Mouse (Mus musculus) spleen, adult 2 months (tissue): ENCODE measurements around the gene Sos2. TPM values are rescaled to one million over a fixed set of nuclear protein-coding genes. Genes with fewer than 3 reads are reported as not detected.

ENCODE experiments used
- DNase-seq, 2 experiments: peaks; one replicate each; pipeline versions ENCODE4 v3.0.0 to v3.0.0-alpha.2; 2012 to 2021; ENCODE audit warnings: low spot score in 2 of 2, low read depth in 1 of 2
- H3K27ac ChIP-seq: fragments of 200-500 bp; 2 replicates; pipeline ENCODE4 v1.5.1; 2012; ENCODE audit warnings: low read length, inconsistent platforms; ENCODE audit not compliant: insufficient read depth
- H3K27me3 ChIP-seq: fragments of 200-500 bp; 2 replicates; pipeline ENCODE4 v1.6.1; 2012; ENCODE audit warnings: mild to moderate bottlenecking, moderate library complexity, low read length, inconsistent platforms; ENCODE audit not compliant: control insufficient read depth, insufficient read depth
- H3K36me3 ChIP-seq: fragments of 200-500 bp; 2 replicates; pipeline ENCODE4 v1.6.1; 2012; ENCODE audit warnings: mild to moderate bottlenecking, low read length, inconsistent platforms; ENCODE audit not compliant: control insufficient read depth, insufficient read depth
- H3K4me1 ChIP-seq: fragments of 200-500 bp; 2 replicates; pipeline ENCODE4 v1.6.1; 2011; ENCODE audit warnings: inconsistent platforms; ENCODE audit not compliant: control insufficient read depth, insufficient read depth, insufficient read length
- H3K4me3 ChIP-seq: fragments of 200-500 bp; 2 replicates; pipeline ENCODE4 v1.5.1; 2011; ENCODE audit warnings: mild to moderate bottlenecking, inconsistent platforms; ENCODE audit not compliant: insufficient read depth, insufficient read length; ENCODE audit errors: extremely low read depth
- CTCF ChIP-seq: fragments of 200-500 bp; IDR thresholded peaks from 2 replicates; pipeline ENCODE4 v1.5.1; 2011; ENCODE audit warnings: mild to moderate bottlenecking, inconsistent platforms; ENCODE audit not compliant: insufficient read depth, insufficient read length, insufficient replicate concordance; ENCODE audit errors: extremely low read depth
- POLR2A ChIP-seq: fragments of 200-500 bp; IDR thresholded peaks from 2 replicates; pipeline ENCODE4 v1.6.1; 2011; ENCODE audit warnings: low read depth, low read length, inconsistent platforms
- WGBS: fragments of 180-500 bp; shearing (Covaris S2); methylation state at CpG from one replicate; pipeline ENCODE4 v1.1.7; 2018; 5-methylcytosine and 5-hydroxymethylcytosine counted together
- polyA plus RNA-seq: library from polyadenylated mRNA; depleted of rRNA; stranded (reverse); fragments of >200 nt; gene quantifications from 2 replicates; pipeline ENCODE4 v1.2.3, GENCODE M21; 2012; rRNA removed

The Sos2 gene
- polyA plus RNA-seq, 1 experiment, result 8.7 TPM

DNA sequence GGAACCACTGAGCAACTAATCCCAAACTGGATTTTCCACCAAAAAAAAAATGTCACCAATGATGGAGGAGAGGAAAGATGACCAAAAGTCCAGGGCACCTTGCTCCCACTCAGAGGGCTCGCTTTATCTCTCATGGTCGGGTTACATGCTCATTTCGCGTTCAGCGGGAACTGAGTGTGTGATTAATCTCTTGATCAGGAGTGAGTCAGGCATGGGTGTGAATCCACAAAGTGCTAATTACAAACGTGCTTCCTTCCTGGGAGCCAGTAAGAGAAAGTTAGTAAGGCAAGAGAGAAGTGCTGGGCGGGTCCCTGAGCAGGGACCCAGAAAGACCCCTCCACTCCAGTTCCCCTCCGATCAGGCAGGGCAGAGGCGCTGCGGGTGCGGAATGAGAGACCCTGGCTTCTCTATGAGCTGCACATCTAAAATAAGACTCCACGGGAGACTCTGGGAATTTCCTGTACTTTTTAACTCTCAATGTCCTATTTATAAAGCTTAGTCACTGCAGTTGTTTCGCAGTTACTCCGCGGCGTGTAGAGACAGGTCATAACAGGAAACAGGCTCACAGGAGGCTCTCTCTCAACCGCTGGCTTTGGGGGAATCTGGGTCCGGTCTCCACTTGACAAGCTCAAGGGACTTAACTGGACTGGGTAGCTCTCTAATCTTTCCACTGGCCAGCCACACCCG is 143.8 kb downstream of the Sos2 start:
- H3K4me1 ChIP-seq, result peaks cover 39% of the 10 kb centered on the region; the same call in 1 of the 2 replicates
- DNase-seq, result no peak
- 6% methylated on average over 19 of the region's 19 CpGs for WGBS
- no peaks in the 10 kb centered on the region for H3K36me3 ChIP-seq
- H3K4me3 ChIP-seq, result peak overlapping the region; percentile 26; the same call in 1 of the 2 replicates
- TF ChIP-seq POLR2A (no peak), CTCF (no peak)
- H3K27me3 ChIP-seq, result no peaks in the 10 kb centered on the region
- H3K27ac ChIP-seq, result peak overlapping the region; percentile 91

DNA sequence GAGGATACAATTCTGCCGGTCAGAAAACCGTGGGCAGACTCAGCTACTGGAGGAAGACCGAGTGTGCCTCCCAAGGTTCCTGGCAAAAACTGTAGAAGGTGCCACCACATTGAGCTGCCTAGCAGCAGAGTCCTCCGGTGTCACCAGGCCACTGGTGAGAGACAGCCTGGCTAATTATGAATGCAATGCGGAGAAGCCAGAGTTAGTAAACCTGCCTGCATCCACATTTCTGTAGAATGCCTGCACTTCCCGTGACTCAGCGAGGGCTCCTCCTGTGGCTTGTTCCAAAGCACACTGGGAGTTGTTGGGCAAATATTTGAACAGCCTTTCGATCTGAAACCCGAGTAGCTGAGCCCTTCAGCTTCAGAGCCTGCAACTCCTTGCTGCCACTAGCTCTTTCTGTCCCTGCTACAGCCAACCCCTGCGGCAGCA is 144.4 kb downstream of the Sos2 start:
- no peaks in the 10 kb centered on the region for H3K27me3 ChIP-seq
- DNase-seq, result no peak
- 34% methylated on average over 10 of the region's 10 CpGs for WGBS
- TF ChIP-seq POLR2A (no peak), CTCF (no peak)
- H3K4me1 ChIP-seq, result peaks cover 39% of the 10 kb centered on the region; the same call in 1 of the 2 replicates
- peak overlapping the region; percentile 26; the same call in 1 of the 2 replicates for H3K4me3 ChIP-seq
- peak overlapping the region; percentile 91 for H3K27ac ChIP-seq
- no peaks in the 10 kb centered on the region for H3K36me3 ChIP-seq

DNA sequence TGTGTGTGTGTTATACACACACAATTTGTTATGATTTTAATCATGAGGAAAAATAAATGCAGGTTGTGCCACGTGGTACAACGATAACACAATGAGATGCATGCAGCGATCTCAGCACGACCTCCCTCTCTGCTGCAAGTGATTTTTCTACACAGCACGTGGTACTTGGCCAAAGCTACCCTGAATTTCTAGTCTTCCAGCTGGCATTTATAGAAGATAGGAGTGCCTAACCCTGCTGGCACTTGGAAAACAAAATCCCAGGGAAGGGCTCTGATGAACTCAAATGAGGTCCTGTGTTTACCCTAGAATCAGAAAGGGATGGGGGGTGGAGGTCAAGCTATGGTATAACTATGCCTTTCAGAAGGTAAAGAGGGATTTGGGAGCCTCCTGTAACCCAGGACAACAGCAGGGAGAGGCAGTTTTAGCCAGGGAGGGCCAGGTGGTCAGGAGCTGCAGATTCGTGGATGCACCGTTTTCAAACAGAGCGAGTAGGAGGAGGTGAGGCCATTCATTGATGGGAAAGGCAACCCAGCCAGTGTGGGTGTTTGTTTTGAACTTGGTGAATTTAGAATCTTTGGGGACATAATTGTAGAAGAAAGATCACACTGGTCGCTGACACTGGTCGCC is 144.9 kb downstream of the Sos2 start:
- Histone ChIP-seq H3K27me3 (no peaks in the 10 kb centered on the region), H3K36me3 (no peaks in the 10 kb centered on the region), H3K4me3 (no peak overlapping the region), H3K27ac (0 out of 2 replicates have a peak overlapping the region, but pooled peaks have one; percentile 91), H3K4me1 (peaks cover 37% of the 10 kb centered on the region; the same call in 1 of the 2 replicates)
- TF ChIP-seq CTCF (no peak), POLR2A (no peak)
- WGBS, result 83% methylated on average over 10 of the region's 10 CpGs
- no peak for DNase-seq

Other genes with a start within 250 kb of the Sos2 start
- 5.9 and 10.3 TPM in 2 replicates for gene Vcpkmt, start 98.8 kb downstream of the Sos2 start, polyA plus RNA-seq
- gene L2hgdh, start 43.0 kb upstream of the Sos2 start, polyA plus RNA-seq, result 1.4 and 1.9 TPM in 2 replicates
- 7.9 and 10.5 TPM in 2 replicates for gene Atp5s, start 43.1 kb upstream of the Sos2 start, polyA plus RNA-seq
- 2.2 and 2.7 TPM in 2 replicates for gene Cdkl1, start 109.4 kb upstream of the Sos2 start, polyA plus RNA-seq
- gene Atl1, start 210.8 kb upstream of the Sos2 start, polyA plus RNA-seq, result 0.72 and 0.78 TPM in 2 replicates
- 6.7 and 9.7 TPM in 2 replicates for gene Map4k5, start 211.3 kb upstream of the Sos2 start, polyA plus RNA-seq